Mouse (Mus musculus) left cerebral cortex, adult 18-20 months (tissue): ENCODE results near the gene Adgrl1. TPM values are rescaled to one million over a fixed set of nuclear protein-coding genes. Genes with fewer than 3 reads are reported as not detected.

Experiments used
- DNase-seq, 2 experiments: peaks; one replicate each; pipeline ENCODE4 v3.0.0; 2021 to 2022; ENCODE audit warnings: low spot score in 2 of 2, mixed read lengths in 1 of 2
- total RNA-seq, 2 experiments: library from RNA; stranded (reverse); gene quantifications; 2 replicates each; pipeline ENCODE4 v1.2.3; 2021

The Adgrl1 gene
- total RNA-seq, 2 experiments from 2014 or later = 348 to 367 TPM

- peak in 1 of 2 experiments; percentile 45 for DNase-seq
Observed at GRCm38 (mm10) chr8:83901566-83902485, 1.9 kb downstream of the Adgrl1 start.

- peak in 1 of 2 experiments; percentile 45 for DNase-seq
Observed at GRCm38 (mm10) chr8:83902961-83903666, 3.2 kb downstream of the Adgrl1 start.

- DNase-seq = peak; percentile 32 to 43
Observed at GRCm38 (mm10) chr8:83908583-83908982, 8.7 kb downstream of the Adgrl1 start.

GRCm38 (mm10) chr8:83909311-83909710 lies 9.4 kb downstream of the Adgrl1 start:
- DNase-seq = peak in 1 of 2 experiments; percentile 53

- no peak for DNase-seq
Observed at GRCm38 (mm10) chr8:83911809-83912731, 12.2 kb downstream of the Adgrl1 start.

GRCm38 (mm10) chr8:83914232-83914631 lies 14.3 kb downstream of the Adgrl1 start:
- no peak for DNase-seq

- DNase-seq = peak in 1 of 2 experiments; percentile 32
Observed at GRCm38 (mm10) chr8:83914860-83915259, 15.0 kb downstream of the Adgrl1 start.

- peak; percentile 67 to 83 for DNase-seq
Observed at GRCm38 (mm10) chr8:83916015-83916414, 16.1 kb downstream of the Adgrl1 start.

- DNase-seq = peak in 1 of 2 experiments; percentile 20
Observed at GRCm38 (mm10) chr8:83917566-83917965, 17.7 kb downstream of the Adgrl1 start.

GRCm38 (mm10) chr8:83921558-83921957 lies 21.7 kb downstream of the Adgrl1 start:
- DNase-seq = peak; percentile 88

- DNase-seq = no peak
Observed at GRCm38 (mm10) chr8:83922727-83923126, 22.8 kb downstream of the Adgrl1 start.

GRCm38 (mm10) chr8:83924585-83924984 lies 24.7 kb downstream of the Adgrl1 start:
- DNase-seq = no peak

- no peak for DNase-seq
Observed at GRCm38 (mm10) chr8:83926266-83926665, 26.4 kb downstream of the Adgrl1 start.

GRCm38 (mm10) chr8:83934222-83934621 lies 34.3 kb downstream of the Adgrl1 start:
- DNase-seq = no peak

- DNase-seq = no peak
Observed at GRCm38 (mm10) chr8:83934994-83935393, 35.1 kb downstream of the Adgrl1 start.

GRCm38 (mm10) chr8:83935435-83935834 lies 35.5 kb downstream of the Adgrl1 start:
- no peak for DNase-seq

GRCm38 (mm10) chr8:83937645-83938044 lies 37.7 kb downstream of the Adgrl1 start:
- DNase-seq = peak in 1 of 2 experiments; percentile 1

- DNase-seq = no peak
Observed at GRCm38 (mm10) chr8:83938330-83938729, 38.4 kb downstream of the Adgrl1 start.

GRCm38 (mm10) chr8:83941066-83941677 lies 41.3 kb downstream of the Adgrl1 start:
- DNase-seq = no peak

GRCm38 (mm10) chr8:83942446-83942845 lies 42.5 kb downstream of the Adgrl1 start:
- DNase-seq = no peak
